Mouse (Mus musculus) bone marrow macrophage, adult 2 months (primary cell): ENCODE results near the gene Gm47995.
"Not testable (repeated sequence)": the region's sequence is repeated elsewhere in the genome, so short reads cannot be mapped to it uniquely, and the experiment has no call there.

Experiments
- CTCF ChIP-seq: IDR thresholded peaks from 2 replicates; pipeline ENCODE4 v1.5.1; 2012; ENCODE audit warnings: low read depth, mild to moderate bottlenecking, low read length, moderate library complexity
- POLR2A ChIP-seq: IDR thresholded peaks from 2 replicates; pipeline ENCODE4 v1.6.1; 2012; ENCODE audit warnings: mild to moderate bottlenecking, low read depth, low read length, borderline replicate concordance

- not testable (repeated sequence) for TF ChIP-seq POLR2A, CTCF
Measured at GRCm38 (mm10) chr1:151154131-151154530, 44.1 kb upstream of the Gm47995 start.
